19 mouse cellular contexts compared by ENCODE assay signal in genomic region chr2:74721882-74722281, GRCm38 (mm10). TPM values are rescaled to one million over a fixed set of nuclear protein-coding genes. Genes with fewer than 3 reads are reported as not detected.
DNase-seq lines count a peak whose midpoint lies in the region; ATAC-seq and TF ChIP-seq lines count a peak whose summit lies in the region.
"Had no signal": no experiment of that assay in that cellular context is flagged by ENCODE, and none has a peak within 500 bp of the region (broad histone marks: within the 10 kb centered on the region; RNA-seq: fewer than 3 reads in every experiment).

No protein-coding gene starts in this region.

- TF ChIP-seq CTCF in hindbrain, postnatal 0 days (IDR thresholded peaks at IDR 0.05; ENCODE audit: low read depth), result no peak

- H3K4me1 ChIP-seq in hindbrain, embryonic 10.5 days (replicated peaks), result no peaks in the 10 kb centered on the region; the same call in 1 of the 2 replicates
- H3K4me1 ChIP-seq in hindbrain, postnatal 0 days (ENCODE audit: insufficient read depth, low read length), result no peaks in the 10 kb centered on the region
- H3K4me1 ChIP-seq in neural tube, embryonic 15.5 days, result peaks cover 99% of the 10 kb centered on the region
- no peaks in the 10 kb centered on the region for H3K4me1 ChIP-seq in forebrain, embryonic 15.5 days
- H3K4me1 ChIP-seq: liver, embryonic 12.5 days; megakaryocyte, embryonic 14.5 days had no signal

- DNase-seq in hindbrain, embryonic 10.5 days (ENCODE audit: low spot score), result peak; percentile 18
- DNase-seq in hindbrain, postnatal 0 days (ENCODE audit: low spot score), result no peak
- DNase-seq in testis, postnatal 10 days (ENCODE audit: low spot score), result peak; percentile 32
- no peak for DNase-seq in testis, postnatal 14 days (ENCODE audit: low spot score)
- peak; percentile 44 for DNase-seq in kidney, postnatal 14 days
- no peak for DNase-seq in cerebellum, adult 11-12 months
- DNase-seq: B cell, adult 2 months; cerebellum, adult 18-20 months; heart, postnatal 14 days had no signal

- 9% methylated on average over 6 of the region's 6 CpGs for WGBS in hindbrain, embryonic 10.5 days
- WGBS in hindbrain, postnatal 0 days, result 14% methylated on average over 6 of the region's 6 CpGs
- 6% methylated on average over 6 of the region's 6 CpGs for WGBS in neural tube, embryonic 15.5 days
- 7% methylated on average over 6 of the region's 6 CpGs for WGBS in forebrain, embryonic 15.5 days

- no peak overlapping the region for H3K4me3 ChIP-seq in hindbrain, embryonic 10.5 days
- no peak overlapping the region for H3K4me3 ChIP-seq in hindbrain, postnatal 0 days (ENCODE audit: low read length)
- peak overlapping the region; percentile 10 for H3K4me3 ChIP-seq in neural tube, embryonic 15.5 days (replicated peaks)
- H3K4me3 ChIP-seq in forebrain, embryonic 15.5 days, result no peak overlapping the region
- H3K4me3 ChIP-seq: liver, embryonic 12.5 days; megakaryocyte, embryonic 14.5 days had no signal

- ATAC-seq in hindbrain, postnatal 0 days, result no peak
- no peak for ATAC-seq in neural tube, embryonic 15.5 days (ENCODE audit: low FRiP score)
- no peak for ATAC-seq in forebrain, embryonic 15.5 days (replicated peaks)
- ATAC-seq: forebrain, embryonic 14.5 days; liver, embryonic 12.5 days; lung, postnatal 0 days had no signal

- no peaks in the 10 kb centered on the region for H3K36me3 ChIP-seq in hindbrain, embryonic 10.5 days
- no peaks in the 10 kb centered on the region for H3K36me3 ChIP-seq in hindbrain, postnatal 0 days (ENCODE audit: insufficient read depth, low read length)
- H3K36me3 ChIP-seq in neural tube, embryonic 15.5 days, result no peaks in the 10 kb centered on the region
- H3K36me3 ChIP-seq in forebrain, embryonic 15.5 days, result no peaks in the 10 kb centered on the region
- H3K36me3 ChIP-seq: liver, embryonic 12.5 days had no signal

- H3K9ac ChIP-seq in hindbrain, postnatal 0 days (replicated peaks; ENCODE audit: low read length), result no peak overlapping the region
- H3K9ac ChIP-seq in neural tube, embryonic 15.5 days (replicated peaks), result peak overlapping the region; percentile 43; the same call in 1 of the 2 replicates
- no peak overlapping the region for H3K9ac ChIP-seq in forebrain, embryonic 15.5 days (replicated peaks)
- H3K9ac ChIP-seq: liver, embryonic 12.5 days had no signal

- H3K4me2 ChIP-seq in hindbrain, postnatal 0 days (ENCODE audit: low read depth, low read length), result no peak overlapping the region
- peak overlapping the region; percentile 60 for H3K4me2 ChIP-seq in neural tube, embryonic 15.5 days
- no peak overlapping the region for H3K4me2 ChIP-seq in forebrain, embryonic 15.5 days (replicated peaks)
- H3K4me2 ChIP-seq: liver, embryonic 12.5 days had no signal

- no peaks in the 10 kb centered on the region for H3K9me3 ChIP-seq in hindbrain, embryonic 10.5 days
- H3K9me3 ChIP-seq in hindbrain, postnatal 0 days (ENCODE audit: low read length), result no peaks in the 10 kb centered on the region
- H3K9me3 ChIP-seq in neural tube, embryonic 15.5 days (replicated peaks), result no peaks in the 10 kb centered on the region
- no peaks in the 10 kb centered on the region for H3K9me3 ChIP-seq in forebrain, embryonic 15.5 days
- H3K9me3 ChIP-seq: liver, embryonic 12.5 days; megakaryocyte, embryonic 14.5 days had no signal

- H3K27ac ChIP-seq in hindbrain, embryonic 10.5 days, result no peak overlapping the region
- no peak overlapping the region for H3K27ac ChIP-seq in hindbrain, postnatal 0 days
- H3K27ac ChIP-seq in neural tube, embryonic 15.5 days (replicated peaks), result peak overlapping the region; percentile 81
- no peak overlapping the region for H3K27ac ChIP-seq in forebrain, embryonic 15.5 days (replicated peaks)
- H3K27ac ChIP-seq: liver, embryonic 12.5 days had no signal

- H3K27me3 ChIP-seq in hindbrain, embryonic 10.5 days (ENCODE audit: insufficient read depth, poor library complexity, severe bottlenecking), result peaks cover 100% of the 10 kb centered on the region
- peaks cover 85% of the 10 kb centered on the region for H3K27me3 ChIP-seq in hindbrain, postnatal 0 days (ENCODE audit: insufficient read depth, low read length)
- no peaks in the 10 kb centered on the region for H3K27me3 ChIP-seq in neural tube, embryonic 15.5 days (replicated peaks)
- peaks cover 99% of the 10 kb centered on the region for H3K27me3 ChIP-seq in forebrain, embryonic 15.5 days

RNA-seq across cellular contexts. Expression of gene Gm28230, which starts 4.6 kb away (rescaled TPM):
- polyA plus RNA-seq in hindbrain, embryonic 10.5 days (2016; fragmentation: Nextera tagmentation; extraction: Ambion mirVana), result not detected in 2 replicates
- total RNA-seq in hindbrain, postnatal 0 days (2014; rRNA removed), result 1.3 and 3.5 TPM in 2 replicates
- 0.37 and 0.70 TPM in 2 replicates for polyA plus RNA-seq in hindbrain, postnatal 0 days (2015; fragmentation: Nextera tagmentation; extraction: Ambion mirVana)
- 0.96 and 2.0 TPM in 2 replicates for polyA plus RNA-seq in neural tube, embryonic 15.5 days (2015; fragmentation: Nextera tagmentation; extraction: Ambion mirVana)
- not detected in 2 replicates for polyA plus RNA-seq in forebrain, embryonic 15.5 days (2015; fragmentation: Nextera tagmentation; extraction: Ambion mirVana)
- total RNA-seq: common myeloid progenitor, adult 5-6 weeks; layer of hippocampus, postnatal 25 days; left cerebral cortex, postnatal 36 days had no signal
- polyA plus RNA-seq: forebrain, embryonic 14.5 days; liver, embryonic 12.5 days; lung, postnatal 0 days had no signal

RNA-seq across cellular contexts. Expression of gene Hoxd4, which starts 10.2 kb away (rescaled TPM):
- polyA plus RNA-seq in hindbrain, embryonic 10.5 days (2016; fragmentation: Nextera tagmentation; extraction: Ambion mirVana), result 0.14 and 2.6 TPM in 2 replicates
- total RNA-seq in hindbrain, postnatal 0 days (2014; rRNA removed), result 13.9 and 18.1 TPM in 2 replicates
- 1.6 and 1.9 TPM in 2 replicates for polyA plus RNA-seq in hindbrain, postnatal 0 days (2015; fragmentation: Nextera tagmentation; extraction: Ambion mirVana)
- 4.3 and 4.5 TPM in 2 replicates for polyA plus RNA-seq in neural tube, embryonic 15.5 days (2015; fragmentation: Nextera tagmentation; extraction: Ambion mirVana)
- polyA plus RNA-seq in forebrain, embryonic 15.5 days (2015; fragmentation: Nextera tagmentation; extraction: Ambion mirVana), result not detected in 2 replicates
- total RNA-seq: common myeloid progenitor, adult 5-6 weeks; layer of hippocampus, postnatal 25 days; left cerebral cortex, postnatal 36 days had no signal
- polyA plus RNA-seq: forebrain, embryonic 14.5 days; liver, embryonic 12.5 days; lung, postnatal 0 days had no signal

RNA-seq across cellular contexts. Expression of gene Hoxd3, which starts 10.2 kb away (rescaled TPM):
- 15.5 and 55.9 TPM in 2 replicates for polyA plus RNA-seq in hindbrain, embryonic 10.5 days (2016; fragmentation: Nextera tagmentation; extraction: Ambion mirVana)
- 31.3 and 36.8 TPM in 2 replicates for total RNA-seq in hindbrain, postnatal 0 days (2014; rRNA removed)
- 25.2 and 26.3 TPM in 2 replicates for polyA plus RNA-seq in hindbrain, postnatal 0 days (2015; fragmentation: Nextera tagmentation; extraction: Ambion mirVana)
- 14.5 and 29.1 TPM in 2 replicates for polyA plus RNA-seq in neural tube, embryonic 15.5 days (2015; fragmentation: Nextera tagmentation; extraction: Ambion mirVana)
- not detected in 2 replicates for polyA plus RNA-seq in forebrain, embryonic 15.5 days (2015; fragmentation: Nextera tagmentation; extraction: Ambion mirVana)
- total RNA-seq: common myeloid progenitor, adult 5-6 weeks; gastrocnemius, adult 18-20 months; heart, postnatal 14 days; layer of hippocampus, postnatal 25 days; left cerebral cortex, postnatal 36 days had no signal
- polyA plus RNA-seq: forebrain, embryonic 14.5 days; lung, postnatal 0 days had no signal

RNA-seq across cellular contexts. Expression of gene Hoxd8, which starts 17.5 kb away (rescaled TPM):
- not detected in 2 replicates for polyA plus RNA-seq in hindbrain, embryonic 10.5 days (2016; fragmentation: Nextera tagmentation; extraction: Ambion mirVana)
- total RNA-seq in hindbrain, postnatal 0 days (2014; rRNA removed), result 0.37 and 9.2 TPM in 2 replicates
- polyA plus RNA-seq in hindbrain, postnatal 0 days (2015; fragmentation: Nextera tagmentation; extraction: Ambion mirVana), result 0.21 TPM in 1 of 2 replicates, not detected in the other
- polyA plus RNA-seq in neural tube, embryonic 15.5 days (2015; fragmentation: Nextera tagmentation; extraction: Ambion mirVana), result 12.4 and 12.5 TPM in 2 replicates
- 0.10 TPM in 1 of 2 replicates, not detected in the other for polyA plus RNA-seq in forebrain, embryonic 15.5 days (2015; fragmentation: Nextera tagmentation; extraction: Ambion mirVana)
- total RNA-seq: common myeloid progenitor, adult 5-6 weeks; layer of hippocampus, postnatal 25 days; left cerebral cortex, postnatal 36 days had no signal

RNA-seq across cellular contexts. Expression of gene Hoxd9, which starts 24.4 kb away (rescaled TPM):
- polyA plus RNA-seq in hindbrain, embryonic 10.5 days (2016; fragmentation: Nextera tagmentation; extraction: Ambion mirVana), result not detected in 2 replicates
- total RNA-seq in hindbrain, postnatal 0 days (2014; rRNA removed), result not detected in 2 replicates
- polyA plus RNA-seq in hindbrain, postnatal 0 days (2015; fragmentation: Nextera tagmentation; extraction: Ambion mirVana), result not detected in 2 replicates
- polyA plus RNA-seq in neural tube, embryonic 15.5 days (2015; fragmentation: Nextera tagmentation; extraction: Ambion mirVana), result 20.0 and 21.3 TPM in 2 replicates
- polyA plus RNA-seq in forebrain, embryonic 15.5 days (2015; fragmentation: Nextera tagmentation; extraction: Ambion mirVana), result not detected in 2 replicates
- total RNA-seq: common myeloid progenitor, adult 5-6 weeks; layer of hippocampus, postnatal 25 days; left cerebral cortex, postnatal 36 days had no signal
- polyA plus RNA-seq: forebrain, embryonic 14.5 days had no signal

Comparison
In these comparisons a context has a peak if more than half of its experiments do, and no peak if none do; other contexts are left out.
1. DNase-seq: peak in hindbrain, embryonic 10.5 days (single experiment), testis, postnatal 10 days (single experiment) and kidney, postnatal 14 days (single experiment); none in hindbrain, postnatal 0 days (single experiment), testis, postnatal 14 days (single experiment) and cerebellum, adult 11-12 months (single experiment).
2. RNA of gene Hoxd3, which starts 10.2 kb away (polyA plus RNA-seq): 15.5 to 55.9 TPM in hindbrain, embryonic 10.5 days, 14.5 to 29.1 TPM in neural tube, embryonic 15.5 days and 25.2 to 26.3 TPM in hindbrain, postnatal 0 days; not detected in forebrain, embryonic 15.5 days; every median in the first group is over 10 times any median in the second.